Mouse (Mus musculus): ENCODE results near the gene Gm5294. TPM values are rescaled to one million over a fixed set of nuclear protein-coding genes. Genes with fewer than 3 reads are reported as not detected.

Gm5294 gene
- polyA plus RNA-seq, 1 experiment from 2014 or later: not detected

DNA sequence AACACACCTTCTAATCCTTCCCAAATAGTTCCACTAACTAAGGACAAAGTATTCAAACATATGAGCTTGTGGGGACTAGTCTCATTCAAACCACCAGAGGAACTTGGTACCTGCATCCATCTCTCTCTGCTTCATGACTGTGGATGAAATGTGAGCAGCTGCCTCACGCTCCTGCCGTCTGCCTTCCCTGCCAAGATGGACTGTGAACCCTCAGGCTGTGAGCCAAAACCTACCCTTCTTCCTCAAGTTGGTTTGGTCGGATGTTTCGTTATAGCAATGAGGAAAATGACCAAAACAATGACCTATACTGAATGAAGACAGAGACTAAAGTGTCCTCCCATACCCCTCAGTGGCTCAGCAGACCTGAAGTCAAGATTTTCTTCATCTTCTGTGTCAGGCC is 21.1 kb downstream of the Gm5294 start:
- Histone ChIP-seq H3K4me3 (replicated peaks; ENCODE audit: low read length) (no peak overlapping the region), H3K36me3 (ENCODE audit: control insufficient read depth, insufficient read depth) (no peaks in the 10 kb centered on the region), H3K4me1 (replicated peaks; ENCODE audit: control insufficient read depth, insufficient read depth, low read length) (no peaks in the 10 kb centered on the region), H3K27me3 (replicated peaks; ENCODE audit: control insufficient read depth, insufficient read depth, low read length) (no peaks in the 10 kb centered on the region), H3K27ac (ENCODE audit: low read length) (no peak overlapping the region), H3K9ac (replicated peaks; ENCODE audit: low read depth, low read length) (no peak overlapping the region), H3K9me3 (ENCODE audit: control insufficient read depth, low read length) (peaks cover 5% of the 10 kb centered on the region; the same call in 1 of the 2 replicates), H3K4me2 (ENCODE audit: low read length) (no peak overlapping the region)
- WGBS: 91% methylated on average over 4 of the region's 4 CpGs
- ATAC-seq: no peak

DNA sequence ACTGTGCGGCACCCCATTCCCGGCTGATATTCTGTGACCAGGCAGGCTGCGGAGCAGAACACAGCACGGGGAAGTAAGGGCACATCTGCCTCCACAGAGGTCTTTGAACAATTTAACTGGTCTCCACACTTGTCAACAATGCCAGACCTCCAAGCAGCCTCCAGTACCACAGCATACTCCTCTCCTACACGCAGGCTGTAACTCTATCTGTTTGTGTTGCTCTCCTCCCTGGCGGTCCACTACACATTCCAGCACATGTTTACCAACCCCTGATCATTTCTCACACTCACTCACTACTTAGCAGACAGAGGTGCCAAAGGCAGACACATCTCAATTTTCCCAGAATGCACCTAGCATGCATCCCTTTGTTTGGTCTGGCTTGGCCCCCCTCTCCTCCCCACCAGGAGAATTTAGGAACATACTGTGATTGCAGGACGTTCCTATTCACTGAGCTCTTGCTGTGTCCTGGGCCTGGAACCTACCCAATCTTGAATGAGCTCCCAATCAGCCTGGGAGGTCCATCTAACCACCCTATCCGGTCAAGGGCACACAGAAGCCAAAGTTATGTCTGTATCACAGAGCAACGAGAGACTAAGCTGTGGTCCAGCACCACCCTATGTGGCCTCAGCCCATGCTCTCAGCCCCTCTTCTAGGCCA is 23.4 kb downstream of the Gm5294 start:
- Histone ChIP-seq H3K27me3 (replicated peaks; ENCODE audit: control insufficient read depth, insufficient read depth, low read length) (no peaks in the 10 kb centered on the region), H3K9ac (replicated peaks; ENCODE audit: low read depth, low read length) (no peak overlapping the region), H3K27ac (ENCODE audit: low read length) (no peak overlapping the region), H3K4me3 (replicated peaks; ENCODE audit: low read length) (no peak overlapping the region), H3K4me2 (ENCODE audit: low read length) (no peak overlapping the region), H3K36me3 (ENCODE audit: control insufficient read depth, insufficient read depth) (no peaks in the 10 kb centered on the region), H3K9me3 (ENCODE audit: control insufficient read depth, low read length) (peaks cover 5% of the 10 kb centered on the region; the same call in 1 of the 2 replicates), H3K4me1 (replicated peaks; ENCODE audit: control insufficient read depth, insufficient read depth, low read length) (peaks cover 3% of the 10 kb centered on the region; the same call in 1 of the 2 replicates)
- 78% methylated on average over 9 of the region's 9 CpGs for WGBS
- ATAC-seq: no peak

- Histone ChIP-seq H3K27me3 (replicated peaks; ENCODE audit: control insufficient read depth, insufficient read depth, low read length) (no peaks in the 10 kb centered on the region), H3K9me3 (ENCODE audit: control insufficient read depth, low read length) (no peaks in the 10 kb centered on the region), H3K4me2 (ENCODE audit: low read length) (no peak overlapping the region), H3K36me3 (ENCODE audit: control insufficient read depth, insufficient read depth) (no peaks in the 10 kb centered on the region), H3K4me1 (replicated peaks; ENCODE audit: control insufficient read depth, insufficient read depth, low read length) (peaks cover 3% of the 10 kb centered on the region; the same call in 1 of the 2 replicates), H3K27ac (ENCODE audit: low read length) (no peak overlapping the region), H3K9ac (replicated peaks; ENCODE audit: low read depth, low read length) (no peak overlapping the region), H3K4me3 (replicated peaks; ENCODE audit: low read length) (no peak overlapping the region)
- ATAC-seq: no peak
- WGBS: 77% methylated on average over 4 of the region's 4 CpGs
These were observed 26.6 kb downstream of the Gm5294 start for GRCm38 (mm10) chr5:138846506-138846905.

DNA sequence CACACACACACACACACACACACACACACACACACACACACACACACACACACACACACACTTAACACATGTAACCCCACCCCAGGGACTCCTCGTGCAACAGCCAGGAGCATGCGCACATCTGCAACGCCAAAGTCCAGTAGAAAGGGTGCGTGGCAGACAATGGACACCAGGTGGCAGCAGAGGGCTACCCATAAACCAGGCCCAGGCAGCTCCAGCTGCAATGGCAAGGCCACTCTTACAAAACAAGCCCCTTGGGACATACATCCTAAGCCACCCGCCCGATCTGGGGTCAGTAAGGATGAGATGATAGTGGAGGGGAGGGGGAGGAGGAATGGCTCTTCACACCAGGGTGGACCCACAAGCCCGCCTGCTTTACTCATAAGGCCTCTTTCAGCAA is 28.2 kb downstream of the Gm5294 start:
- peak overlapping the region; percentile 31; the same call in 1 of the 2 replicates for H3K4me2 ChIP-seq (ENCODE audit: low read length)
- H3K36me3 ChIP-seq (ENCODE audit: control insufficient read depth, insufficient read depth): no peaks in the 10 kb centered on the region
- no peak overlapping the region for H3K4me3 ChIP-seq (replicated peaks; ENCODE audit: low read length)
- peak; percentile 79 for ATAC-seq
- peaks cover 3% of the 10 kb centered on the region; the same call in 1 of the 2 replicates for H3K4me1 ChIP-seq (replicated peaks; ENCODE audit: control insufficient read depth, insufficient read depth, low read length)
- no peaks in the 10 kb centered on the region for H3K9me3 ChIP-seq (ENCODE audit: control insufficient read depth, low read length)
- no peak overlapping the region for H3K9ac ChIP-seq (replicated peaks; ENCODE audit: low read depth, low read length)
- WGBS: 1% methylated on average over 7 of the region's 7 CpGs
- no peaks in the 10 kb centered on the region for H3K27me3 ChIP-seq (replicated peaks; ENCODE audit: control insufficient read depth, insufficient read depth, low read length)
- no peak overlapping the region for H3K27ac ChIP-seq (ENCODE audit: low read length)

- WGBS: 80% methylated on average over 23 of the region's 23 CpGs
- no peak for ATAC-seq
- H3K9me3 ChIP-seq (ENCODE audit: control insufficient read depth, low read length): no peaks in the 10 kb centered on the region
- peaks cover 3% of the 10 kb centered on the region; the same call in 1 of the 2 replicates for H3K4me1 ChIP-seq (replicated peaks; ENCODE audit: control insufficient read depth, insufficient read depth, low read length)
- H3K4me2 ChIP-seq (ENCODE audit: low read length): no peak overlapping the region
- no peak overlapping the region for H3K27ac ChIP-seq (ENCODE audit: low read length)
- no peak overlapping the region for H3K4me3 ChIP-seq (replicated peaks; ENCODE audit: low read length)
- H3K27me3 ChIP-seq (replicated peaks; ENCODE audit: control insufficient read depth, insufficient read depth, low read length): no peaks in the 10 kb centered on the region
- H3K9ac ChIP-seq (replicated peaks; ENCODE audit: low read depth, low read length): no peak overlapping the region
- H3K36me3 ChIP-seq (ENCODE audit: control insufficient read depth, insufficient read depth): no peaks in the 10 kb centered on the region
These were observed 30.0 kb downstream of the Gm5294 start for GRCm38 (mm10) chr5:138849682-138850461.

GRCm38 (mm10) chr5:138850462-138850844 is 30.6 kb downstream of the Gm5294 start:
- no peak for ATAC-seq
- Histone ChIP-seq H3K4me3 (replicated peaks; ENCODE audit: low read length) (no peak overlapping the region), H3K27me3 (replicated peaks; ENCODE audit: control insufficient read depth, insufficient read depth, low read length) (no peaks in the 10 kb centered on the region), H3K9ac (replicated peaks; ENCODE audit: low read depth, low read length) (no peak overlapping the region), H3K36me3 (ENCODE audit: control insufficient read depth, insufficient read depth) (no peaks in the 10 kb centered on the region), H3K4me2 (ENCODE audit: low read length) (no peak overlapping the region), H3K9me3 (ENCODE audit: control insufficient read depth, low read length) (no peaks in the 10 kb centered on the region), H3K27ac (ENCODE audit: low read length) (no peak overlapping the region), H3K4me1 (replicated peaks; ENCODE audit: control insufficient read depth, insufficient read depth, low read length) (peaks cover 3% of the 10 kb centered on the region; the same call in 1 of the 2 replicates)
- WGBS: 77% methylated on average over 5 of the region's 5 CpGs

DNA sequence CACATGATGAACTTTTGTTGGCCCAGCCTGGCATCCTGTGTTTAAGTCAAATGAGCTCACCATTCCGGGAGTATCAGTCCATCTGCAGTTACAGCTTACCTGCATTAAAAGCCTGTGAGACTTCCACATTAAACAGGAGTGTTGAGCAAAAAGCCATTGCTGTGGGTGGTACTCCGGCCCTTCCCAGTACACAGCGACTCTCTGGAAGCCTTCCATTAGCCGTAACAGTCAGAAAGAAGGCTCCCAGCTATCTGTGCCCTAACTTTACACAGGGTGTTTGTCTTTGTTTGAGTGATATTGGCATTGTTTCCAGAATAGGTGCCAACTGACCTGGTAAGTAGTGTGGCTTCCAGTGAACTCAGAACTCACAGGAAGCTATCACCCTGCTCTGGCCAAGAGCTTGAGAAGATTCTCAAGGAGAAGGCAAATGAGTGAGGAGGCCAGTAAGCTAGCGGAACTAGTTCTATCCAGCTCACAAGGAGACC is 31.5 kb downstream of the Gm5294 start:
- Histone ChIP-seq H3K4me1 (replicated peaks; ENCODE audit: control insufficient read depth, insufficient read depth, low read length) (peaks cover 3% of the 10 kb centered on the region; the same call in 1 of the 2 replicates), H3K4me2 (ENCODE audit: low read length) (no peak overlapping the region), H3K27me3 (replicated peaks; ENCODE audit: control insufficient read depth, insufficient read depth, low read length) (no peaks in the 10 kb centered on the region), H3K9ac (replicated peaks; ENCODE audit: low read depth, low read length) (no peak overlapping the region), H3K4me3 (replicated peaks; ENCODE audit: low read length) (no peak overlapping the region), H3K27ac (ENCODE audit: low read length) (no peak overlapping the region), H3K36me3 (ENCODE audit: control insufficient read depth, insufficient read depth) (no peaks in the 10 kb centered on the region), H3K9me3 (ENCODE audit: control insufficient read depth, low read length) (no peaks in the 10 kb centered on the region)
- 87% methylated on average over 5 of the region's 5 CpGs for WGBS
- no peak for ATAC-seq

- H3K36me3 ChIP-seq (ENCODE audit: control insufficient read depth, insufficient read depth): no peaks in the 10 kb centered on the region
- H3K27ac ChIP-seq (ENCODE audit: low read length): no peak overlapping the region
- H3K4me2 ChIP-seq (ENCODE audit: low read length): no peak overlapping the region
- H3K27me3 ChIP-seq (replicated peaks; ENCODE audit: control insufficient read depth, insufficient read depth, low read length): no peaks in the 10 kb centered on the region
- 61% methylated on average over 4 of the region's 4 CpGs for WGBS
- peaks cover 4% of the 10 kb centered on the region; the same call in 1 of the 2 replicates for H3K4me1 ChIP-seq (replicated peaks; ENCODE audit: control insufficient read depth, insufficient read depth, low read length)
- no peak overlapping the region for H3K4me3 ChIP-seq (replicated peaks; ENCODE audit: low read length)
- no peak overlapping the region for H3K9ac ChIP-seq (replicated peaks; ENCODE audit: low read depth, low read length)
- no peaks in the 10 kb centered on the region for H3K9me3 ChIP-seq (ENCODE audit: control insufficient read depth, low read length)
- ATAC-seq: no peak
These were observed 32.3 kb downstream of the Gm5294 start for GRCm38 (mm10) chr5:138852151-138852550.

GRCm38 (mm10) chr5:138853349-138853748 is 33.5 kb downstream of the Gm5294 start:
- Histone ChIP-seq H3K36me3 (ENCODE audit: control insufficient read depth, insufficient read depth) (no peaks in the 10 kb centered on the region), H3K4me3 (replicated peaks; ENCODE audit: low read length) (no peak overlapping the region), H3K27me3 (replicated peaks; ENCODE audit: control insufficient read depth, insufficient read depth, low read length) (no peaks in the 10 kb centered on the region), H3K9ac (replicated peaks; ENCODE audit: low read depth, low read length) (no peak overlapping the region), H3K4me2 (ENCODE audit: low read length) (no peak overlapping the region), H3K27ac (ENCODE audit: low read length) (no peak overlapping the region), H3K9me3 (ENCODE audit: control insufficient read depth, low read length) (no peaks in the 10 kb centered on the region), H3K4me1 (replicated peaks; ENCODE audit: control insufficient read depth, insufficient read depth, low read length) (0 out of 2 replicates have a peak, but pooled peaks cover 2% of the 10 kb centered on the region)
- no peak for ATAC-seq
- WGBS: 69% methylated on average over 2 of the region's 2 CpGs

Measured in forebrain, embryonic 16.5 days (tissue).